Mouse (Mus musculus): ENCODE measurements around the gene Clca3a1.
A peak's percentile ranks its signal among the peaks of the same experiment; 100 is the strongest.

The Clca3a1 gene

GRCm38 (mm10) chr3:144719088-144719900, 41.5 kb downstream of the Clca3a1 start:
- DNase-seq (ENCODE audit: low spot score), result peak; percentile 65

DNA sequence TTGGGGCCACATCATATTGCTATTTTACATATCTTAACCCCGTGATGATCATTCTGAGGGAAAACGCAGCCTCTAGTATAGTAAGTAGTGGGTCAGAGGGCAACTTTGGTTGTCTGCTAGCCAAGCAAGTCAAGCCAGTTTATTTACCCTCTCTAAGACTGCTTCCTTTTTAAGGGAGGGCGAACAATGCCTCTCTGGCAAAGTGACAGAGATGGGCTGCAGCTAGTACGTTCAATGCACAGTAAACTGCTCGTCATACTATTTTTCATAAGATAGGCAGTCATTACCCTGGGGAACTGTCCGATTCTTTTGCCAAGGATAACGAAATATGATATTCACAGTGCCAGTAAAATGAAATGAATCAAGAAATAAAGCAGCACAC, 42.1 kb downstream of the Clca3a1 start:
- peak; percentile 44 for DNase-seq (ENCODE audit: low spot score)

- DNase-seq (ENCODE audit: low spot score), result peak; percentile 20
Observed at GRCm38 (mm10) chr3:144717835-144718234, 42.9 kb downstream of the Clca3a1 start.

- no peak for DNase-seq (ENCODE audit: low spot score)
Observed at GRCm38 (mm10) chr3:144717121-144717520, 43.7 kb downstream of the Clca3a1 start.

DNA sequence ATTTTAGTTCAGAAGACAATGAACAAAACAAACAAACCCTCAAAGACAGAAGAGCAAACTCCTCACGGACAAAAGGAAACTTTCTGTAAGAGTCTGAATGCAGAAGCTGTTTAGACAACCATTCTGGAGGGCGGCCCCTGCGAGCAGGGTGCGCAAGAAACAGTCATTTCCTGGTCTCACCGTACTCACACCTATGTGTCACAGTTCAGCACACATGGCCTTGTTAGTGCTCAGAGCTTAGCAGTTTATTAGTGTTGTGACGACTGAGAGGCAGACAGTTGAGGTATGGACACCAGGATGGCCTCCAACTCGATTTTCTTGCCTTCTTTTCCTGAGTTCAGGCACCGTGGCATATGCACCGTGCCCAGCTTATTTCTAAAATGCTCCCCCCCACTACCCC, 44.9 kb downstream of the Clca3a1 start:
- no peak for DNase-seq (ENCODE audit: low spot score)

DNA sequence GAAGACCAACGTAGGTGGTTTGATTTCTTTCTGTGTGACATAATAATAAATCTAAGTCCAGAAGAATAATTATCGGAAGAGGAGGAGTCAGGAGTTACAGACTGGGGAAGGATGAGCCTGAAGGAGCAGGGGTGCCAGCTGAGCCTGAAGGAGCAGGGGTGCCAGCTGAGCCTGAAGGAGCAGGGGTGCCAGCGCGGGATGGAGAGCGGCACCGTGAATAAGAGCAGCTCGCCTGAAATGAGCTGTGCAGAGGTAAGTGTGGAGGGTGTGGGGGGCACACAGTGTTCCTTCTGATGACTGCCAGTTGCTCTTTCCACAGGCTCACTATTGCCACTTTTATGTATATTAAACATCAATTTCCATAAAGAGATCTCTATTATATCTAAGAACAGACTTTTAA, 45.7 kb downstream of the Clca3a1 start:
- DNase-seq (ENCODE audit: low spot score), result no peak

GRCm38 (mm10) chr3:144714606-144715005, 46.2 kb downstream of the Clca3a1 start:
- peak; percentile 22 for DNase-seq (ENCODE audit: low spot score)

- DNase-seq (ENCODE audit: low spot score), result peak; percentile 37
Observed at GRCm38 (mm10) chr3:144714126-144714525, 46.7 kb downstream of the Clca3a1 start.

GRCm38 (mm10) chr3:144711607-144712206, 49.1 kb downstream of the Clca3a1 start:
- DNase-seq (ENCODE audit: low spot score), result no peak

DNA sequence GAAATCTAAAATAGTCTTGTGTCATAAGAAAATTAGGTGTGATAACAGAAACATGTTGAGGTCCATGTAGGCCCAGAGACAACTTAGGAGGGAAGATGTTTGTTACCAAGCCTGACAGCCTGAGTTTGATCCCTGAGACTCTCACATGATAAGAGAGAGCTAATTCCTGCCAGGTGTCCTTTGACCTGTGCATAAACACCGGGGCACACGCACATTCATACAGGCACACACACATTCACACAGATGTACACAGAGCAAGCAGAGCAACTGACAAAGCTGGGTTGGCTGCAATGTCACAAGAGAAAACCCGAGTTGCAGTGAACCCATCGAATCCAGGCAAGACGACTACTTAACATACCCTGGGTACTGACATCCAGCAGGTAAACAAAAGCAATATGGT, 52.2 kb downstream of the Clca3a1 start:
- no peak for DNase-seq (ENCODE audit: low spot score)

- no peak for DNase-seq (ENCODE audit: low spot score)
Observed at GRCm38 (mm10) chr3:144703959-144704358, 56.8 kb downstream of the Clca3a1 start.

DNA sequence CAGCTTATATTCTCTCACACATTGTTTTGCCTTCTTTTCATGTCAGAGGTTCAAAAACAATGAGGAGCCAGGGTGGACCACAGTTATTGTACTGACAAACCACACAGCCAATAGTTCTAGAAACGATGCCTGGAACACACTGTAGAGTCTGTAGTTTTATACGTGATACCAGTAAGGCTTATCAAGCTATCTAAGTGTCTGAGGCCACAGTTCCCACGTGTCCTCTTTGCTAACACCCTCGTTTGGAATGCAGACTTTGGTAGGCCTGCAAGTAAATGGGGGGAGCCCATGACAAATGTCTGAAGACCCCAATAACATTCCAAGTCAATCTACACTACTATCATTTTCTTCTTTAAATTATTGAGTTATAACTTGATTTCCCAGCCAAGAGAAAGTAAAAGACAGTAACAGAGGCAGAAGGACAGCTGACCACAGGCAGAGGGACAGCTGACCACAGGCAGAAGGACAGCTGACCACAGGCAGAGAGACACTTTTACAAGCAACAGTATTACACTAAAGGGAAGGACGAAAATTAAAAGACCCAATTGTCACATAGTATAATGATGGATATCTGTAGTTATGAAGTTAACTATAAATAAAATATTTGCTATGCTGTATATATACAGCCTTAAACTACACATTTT, 61.9 kb downstream of the Clca3a1 start:
- DNase-seq (ENCODE audit: low spot score), result no peak

GRCm38 (mm10) chr3:144697942-144698341, 62.8 kb downstream of the Clca3a1 start:
- DNase-seq (ENCODE audit: low spot score), result no peak

DNA sequence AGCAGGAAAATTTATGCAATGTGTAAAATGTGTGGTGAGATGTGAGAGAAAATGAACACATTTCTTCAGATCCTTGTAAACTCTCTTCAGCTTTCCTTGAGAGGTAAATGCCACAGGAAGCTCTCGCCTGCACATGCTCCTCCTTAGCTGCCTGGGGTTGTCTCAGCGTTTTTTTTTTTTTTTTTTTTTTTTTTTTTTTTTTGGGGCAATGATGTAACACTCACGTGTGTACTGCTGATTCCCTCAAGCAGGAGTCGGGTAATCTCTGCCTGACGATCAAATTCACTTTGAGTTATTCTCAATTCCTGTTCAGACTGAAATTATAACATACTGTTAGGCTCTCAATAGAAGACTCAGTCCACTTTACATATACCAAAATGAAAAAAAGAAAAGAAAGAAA, 63.6 kb downstream of the Clca3a1 start:
- DNase-seq (ENCODE audit: low spot score), result no peak

GRCm38 (mm10) chr3:144694941-144695340, 65.8 kb downstream of the Clca3a1 start:
- no peak for DNase-seq (ENCODE audit: low spot score)

DNA sequence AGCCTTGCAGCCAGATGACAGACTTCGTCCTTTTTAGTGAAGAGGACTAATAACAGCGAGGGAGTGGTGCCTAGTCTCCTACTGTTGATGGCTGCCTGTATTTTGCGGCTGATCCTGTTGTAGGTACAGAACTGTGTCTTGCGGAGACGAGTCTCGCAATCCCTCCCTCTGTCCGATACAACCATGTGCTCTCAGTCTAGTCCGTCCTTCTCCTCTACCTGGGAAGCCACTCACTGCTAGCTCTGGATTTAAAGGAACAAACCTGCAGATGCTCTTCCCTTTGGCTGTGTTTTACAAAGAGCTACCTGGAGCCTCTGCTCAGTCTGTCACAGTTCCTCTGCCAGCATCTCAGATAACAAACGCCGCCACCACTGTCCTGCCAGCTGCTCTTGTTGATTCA, 66.7 kb downstream of the Clca3a1 start:
- DNase-seq (ENCODE audit: low spot score), result no peak

GRCm38 (mm10) chr3:144692052-144692451, 68.7 kb downstream of the Clca3a1 start:
- DNase-seq (ENCODE audit: low spot score), result no peak

DNA sequence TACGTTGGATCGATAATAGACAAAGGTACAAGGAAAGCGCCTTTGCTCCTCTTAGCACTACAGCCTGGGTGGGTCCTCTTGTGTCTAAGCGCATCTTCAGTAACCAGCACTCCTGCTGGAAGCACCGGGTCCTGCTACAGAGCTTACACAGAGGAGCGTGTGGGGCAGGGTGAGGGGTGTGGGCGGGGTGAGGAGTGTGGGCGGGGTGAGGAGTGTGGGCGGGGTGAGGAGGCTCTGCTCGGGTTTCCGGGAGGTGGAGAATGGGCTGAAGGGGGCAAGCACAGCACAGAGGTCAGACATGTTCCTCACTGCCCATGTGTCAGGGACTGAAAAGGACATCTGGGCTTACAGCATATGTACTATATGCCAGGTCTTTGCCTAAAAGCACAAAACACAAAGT, 71.5 kb downstream of the Clca3a1 start:
- peak; percentile 38 for DNase-seq (ENCODE audit: low spot score)

- no peak for DNase-seq (ENCODE audit: low spot score)
Observed at GRCm38 (mm10) chr3:144688284-144688683, 72.5 kb downstream of the Clca3a1 start.

DNA sequence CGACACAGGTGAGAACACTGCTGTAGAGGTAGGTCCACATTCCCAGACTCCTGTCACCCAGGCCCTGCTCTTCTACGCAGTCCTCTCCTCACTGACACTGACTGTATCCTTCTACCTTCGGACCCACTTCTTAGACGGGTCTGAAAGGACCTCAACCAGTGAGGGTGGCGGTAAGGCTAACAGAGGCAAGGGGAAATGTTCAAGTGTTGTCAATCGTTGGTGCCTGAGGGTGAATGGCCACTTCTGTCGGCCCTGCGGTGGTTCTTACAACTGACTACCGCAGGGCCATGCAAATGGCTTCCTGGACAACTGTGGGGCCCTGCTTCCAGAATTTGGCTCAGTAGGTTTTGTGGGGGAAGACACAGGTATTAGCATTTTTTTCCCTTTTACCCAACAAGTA, 73.2 kb downstream of the Clca3a1 start:
- DNase-seq (ENCODE audit: low spot score), result no peak

DNA sequence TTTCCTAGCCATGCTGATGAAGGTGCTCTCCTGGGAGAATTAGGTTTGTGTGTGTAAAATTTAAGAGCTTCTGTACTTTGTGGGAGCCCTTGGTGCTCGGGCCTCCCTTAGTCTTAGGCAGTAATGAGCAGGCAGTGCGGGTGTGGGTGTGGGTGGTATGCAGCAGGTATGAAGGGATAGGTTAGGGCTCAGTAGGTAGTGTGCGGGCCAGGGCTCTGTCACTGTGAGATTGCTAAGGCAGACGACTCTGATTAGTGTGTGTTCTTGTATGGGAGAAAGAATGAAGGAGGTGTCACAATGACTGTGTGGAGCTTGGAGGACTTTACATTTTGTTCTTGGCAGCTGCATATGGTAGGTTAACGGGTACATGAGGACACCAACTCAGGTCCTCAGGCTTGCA, 74.6 kb downstream of the Clca3a1 start:
- DNase-seq (ENCODE audit: low spot score), result no peak

DNA sequence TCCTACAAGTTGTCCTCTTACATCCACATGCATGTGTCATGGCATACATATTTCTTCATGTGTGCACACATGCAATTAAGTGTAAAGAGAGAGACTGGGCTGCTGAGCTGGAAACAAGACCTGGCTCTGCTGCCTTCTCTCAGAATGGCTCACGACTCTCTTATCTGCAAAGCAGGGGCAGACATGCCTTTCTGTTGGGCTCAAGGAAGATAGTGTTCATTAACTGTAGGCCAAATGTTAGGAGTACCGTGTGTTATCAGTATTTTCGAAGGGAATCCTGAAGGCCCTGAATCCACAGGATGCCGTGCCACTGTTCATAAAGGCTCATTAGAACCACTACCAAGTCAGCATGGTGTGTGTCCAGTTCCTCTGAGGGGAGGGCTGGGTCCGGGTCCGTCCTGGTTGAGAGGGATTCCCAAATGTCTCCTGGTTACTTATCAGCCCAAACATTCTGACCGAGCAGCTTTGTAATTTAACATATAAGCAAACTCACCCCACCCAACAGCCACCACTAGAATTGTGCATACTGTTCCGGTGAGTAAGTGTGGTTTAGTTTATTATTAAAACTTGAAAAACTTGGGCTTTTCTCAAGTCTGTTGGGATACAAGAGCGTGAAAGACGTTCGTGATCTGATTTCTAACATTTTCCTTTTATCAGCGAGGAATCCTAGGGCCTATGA, 77.5 kb downstream of the Clca3a1 start:
- no peak for DNase-seq (ENCODE audit: low spot score)

GRCm38 (mm10) chr3:144681542-144681941, 79.2 kb downstream of the Clca3a1 start:
- no peak for DNase-seq (ENCODE audit: low spot score)

Measured in urinary bladder, postnatal 14 days (tissue).